Mouse (Mus musculus): ENCODE measurements around the gene Nln.

Gene Nln

DNA sequence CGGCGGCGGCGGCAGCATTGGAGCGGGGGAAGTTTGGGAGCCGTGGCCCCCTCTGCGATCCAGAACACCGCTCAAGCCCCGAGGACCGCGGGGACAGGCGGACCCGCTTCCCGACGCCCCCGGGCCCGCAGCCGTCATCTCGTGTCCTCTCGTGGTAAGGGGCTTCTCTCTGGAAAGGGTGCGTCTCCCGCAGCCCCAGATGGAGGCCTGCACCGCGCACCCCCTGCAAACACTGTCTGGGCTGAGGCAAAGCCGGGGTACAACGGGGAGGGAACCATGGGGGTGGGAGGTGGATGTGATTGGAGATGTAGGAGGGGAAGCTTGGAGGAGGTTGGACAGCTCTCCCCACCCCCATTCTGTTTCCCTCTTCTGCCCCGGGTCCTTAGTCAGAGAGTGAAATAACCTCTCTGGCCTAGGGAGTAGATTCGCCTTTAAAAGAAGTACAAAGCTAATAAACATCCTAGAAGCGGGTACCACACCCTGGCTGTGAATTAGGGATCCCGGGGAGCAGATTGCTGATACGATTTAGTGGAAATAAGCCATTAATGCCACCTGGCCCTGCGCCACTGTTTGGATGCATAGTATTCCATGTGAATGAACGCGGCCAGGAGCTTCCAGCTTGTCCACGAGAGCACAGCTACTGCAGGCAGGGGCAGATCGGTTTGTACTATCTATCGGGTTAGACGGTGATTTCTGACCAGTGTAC lies 555 bp upstream of the Nln start:
- ChIA-PET POLR2A (interaction anchor here in 3 of 4 experiments (0.6 to 5.3 kb wide), 22 partner anchors 9 to 1014 kb away, joined by 3 to 37 read pairs (median 4); partner anchors contain the start of genes Cenpk (in 1 of the 3), Erbin (in 1 of the 3), Ppwd1 (in 1 of the 3) and Srek1 (in 1 of the 3)), CTCF (interaction anchor here in 1 of 4 experiments (0.9 kb wide), 1 partner anchor 9 kb away, joined by 3 read pairs; no protein-coding TSS in a partner anchor)

DNA sequence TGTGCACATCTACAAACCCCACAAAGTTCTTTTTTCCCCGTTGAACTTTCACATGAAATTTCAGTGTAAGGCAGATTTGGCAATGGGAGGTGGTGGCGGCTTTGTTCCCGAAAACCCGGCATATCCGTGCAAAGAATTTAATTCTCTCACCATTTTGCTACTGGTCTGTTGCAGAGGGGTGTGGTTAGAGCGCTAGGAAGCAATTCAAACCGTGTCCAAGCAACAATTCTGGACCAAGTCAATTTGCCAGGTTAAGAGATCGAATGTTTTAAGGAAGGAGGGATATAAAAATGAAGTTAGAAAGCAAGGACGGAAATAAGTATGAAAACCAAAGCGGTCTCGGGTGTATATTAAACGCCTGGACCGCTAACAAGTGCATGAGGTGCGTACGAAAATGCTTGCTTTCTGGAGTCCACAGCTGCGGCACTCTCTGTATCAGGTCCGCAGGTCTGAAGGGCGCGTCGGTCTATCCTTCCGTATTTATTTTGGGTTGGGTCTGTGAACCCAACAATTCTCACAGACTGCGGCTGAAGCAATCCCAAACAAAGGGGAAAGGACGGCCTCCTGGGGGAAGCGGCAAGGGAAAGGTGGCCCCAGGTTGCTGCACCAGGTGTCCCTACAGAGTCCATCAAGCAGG lies 645 bp downstream of the Nln start:
- POLR2A ChIA-PET: interaction anchor here in 2 of 4 experiments (1.0 to 5.3 kb wide), 4 partner anchors 11 to 120 kb away, joined by 3 to 37 read pairs (median 5); partner anchors contain the start of genes Cenpk (in 1 of the 2) and Ppwd1 (in 1 of the 2)
- CTCF ChIA-PET: no interaction called here

- POLR2A ChIA-PET: interaction anchor here in 2 of 4 experiments (1.8 to 2.3 kb wide), 2 partner anchors 8 to 14 kb away, joined by 4 to 8 read pairs; partner anchors contain the start of genes Nln (in 1 of the 2) and Sgtb (in 1 of the 2)
- CTCF ChIA-PET: interaction anchor here in 1 of 4 experiments (0.6 kb wide), 1 partner anchor 205 kb away, joined by 3 read pairs; no protein-coding TSS in a partner anchor
Measured at GRCm38 (mm10) chr13:104101606-104102235, 7.7 kb downstream of the Nln start.

- ChIA-PET CTCF (interaction anchor here in 1 of 4 experiments (0.7 kb wide), 1 partner anchor 46 kb away, joined by 4 read pairs; no protein-coding TSS in a partner anchor), POLR2A (interaction anchor here in 2 of 4 experiments (1.2 to 2.3 kb wide), 4 partner anchors 7 to 13 kb away, joined by 4 to 8 read pairs (median 4); partner anchors contain the start of genes Nln (in 1 of the 2) and Sgtb (in 1 of the 2))
Measured at GRCm38 (mm10) chr13:104100416-104100815, 9.0 kb downstream of the Nln start.

DNA sequence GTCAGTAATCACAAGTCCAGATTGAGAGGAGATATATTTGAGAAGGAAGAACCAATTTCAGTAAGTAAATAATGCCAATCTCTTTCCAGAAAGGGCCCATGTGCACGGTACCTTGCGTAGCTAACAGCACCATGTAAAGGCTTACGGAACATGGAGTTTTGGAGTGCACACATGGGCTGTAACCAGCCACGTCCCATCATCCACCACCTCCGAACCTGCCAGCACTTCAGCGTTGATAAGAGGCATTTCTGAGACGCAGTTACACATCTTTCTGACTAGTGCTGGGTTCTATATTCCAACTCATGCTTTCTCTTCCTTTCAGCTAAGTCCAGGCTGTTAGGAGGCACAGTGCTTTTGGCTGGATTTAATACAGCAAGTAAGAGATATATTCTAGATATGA lies 12.2 kb downstream of the Nln start:
- ChIA-PET CTCF (no interaction called here), POLR2A (interaction anchor here in 2 of 4 experiments (1.3 to 6.1 kb wide), 3 partner anchors 12 to 13 kb away, joined by 3 to 37 read pairs (median 22); partner anchors contain the start of genes Nln (in 1 of the 2) and Sgtb (in 1 of the 2))

DNA sequence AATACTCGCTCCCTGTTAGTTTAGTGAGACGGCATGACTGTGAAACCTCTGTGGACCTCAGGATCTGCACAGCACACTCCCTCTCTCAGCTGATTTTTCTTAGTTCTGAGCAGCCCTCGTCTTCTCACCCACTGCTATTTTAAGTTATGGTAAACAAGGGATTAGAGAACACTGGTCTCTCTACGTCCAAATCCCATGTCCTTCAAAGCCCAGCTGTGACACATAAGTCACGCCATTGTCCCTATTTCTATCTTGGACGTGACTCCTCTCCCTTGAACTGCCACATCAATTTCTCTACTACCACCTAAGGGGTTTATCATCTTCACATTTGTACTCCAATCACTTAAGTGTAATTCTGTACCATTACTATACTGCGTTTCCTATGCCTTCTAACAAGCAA lies 13.5 kb downstream of the Nln start:
- CTCF ChIA-PET: no interaction called here
- POLR2A ChIA-PET: interaction anchor here in 3 of 4 experiments (0.6 to 6.1 kb wide), 13 partner anchors 9 to 322 kb away, joined by 3 to 37 read pairs (median 7); partner anchors contain the start of genes Srek1 (in 2 of the 3), Nln (in 1 of the 3) and Sgtb (in 1 of the 3)

GRCm38 (mm10) chr13:104094531-104095385 lies 14.7 kb downstream of the Nln start:
- ChIA-PET CTCF (interaction anchor here in 1 of 4 experiments (1.0 kb wide), 1 partner anchor 12 kb away, joined by 3 read pairs; no protein-coding TSS in a partner anchor), POLR2A (interaction anchor here in 3 of 4 experiments (0.8 to 6.1 kb wide), 23 partner anchors 10 to 325 kb away, joined by 3 to 37 read pairs (median 5); partner anchors contain the start of genes Srek1 (in 3 of the 3), Nln (in 2 of the 3), Sgtb (in 2 of the 3) and Trappc13 (in 1 of the 3))

- POLR2A ChIA-PET: interaction anchor here in 1 of 4 experiments (0.8 to 1.3 kb wide), 4 partner anchors 9 to 317 kb away, joined by 3 to 4 read pairs (median 3); partner anchors contain the start of gene Srek1
- CTCF ChIA-PET: interaction anchor here in 1 of 4 experiments (0.6 kb wide), 1 partner anchor 246 kb away, joined by 4 read pairs; no protein-coding TSS in a partner anchor
Measured at GRCm38 (mm10) chr13:104091734-104092133, 17.7 kb downstream of the Nln start.

DNA sequence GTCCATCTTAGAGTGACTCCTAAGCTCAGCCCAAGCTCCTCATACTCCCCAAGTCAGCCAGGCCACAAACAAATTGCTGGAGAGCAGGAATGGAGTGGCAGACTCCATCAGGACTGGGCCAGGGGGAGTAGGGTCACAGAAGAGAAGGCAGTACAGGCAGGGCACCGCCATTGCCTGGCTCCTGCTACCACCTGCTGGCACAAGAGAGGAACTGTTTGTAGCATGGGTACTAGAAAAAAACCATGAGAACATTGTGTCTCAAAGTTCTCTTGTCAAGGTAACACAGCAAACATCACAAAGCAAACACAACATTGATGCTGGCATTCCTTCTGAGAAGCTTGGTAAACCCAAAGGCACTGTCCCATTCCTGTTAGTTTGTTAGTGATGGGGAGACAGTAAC lies 20.0 kb downstream of the Nln start:
- CTCF ChIA-PET: no interaction called here
- POLR2A ChIA-PET: interaction anchor here in 1 of 4 experiments (1.3 to 1.5 kb wide), 2 partner anchors 11 to 33 kb away, joined by 4 to 5 read pairs; no protein-coding TSS in a partner anchor

DNA sequence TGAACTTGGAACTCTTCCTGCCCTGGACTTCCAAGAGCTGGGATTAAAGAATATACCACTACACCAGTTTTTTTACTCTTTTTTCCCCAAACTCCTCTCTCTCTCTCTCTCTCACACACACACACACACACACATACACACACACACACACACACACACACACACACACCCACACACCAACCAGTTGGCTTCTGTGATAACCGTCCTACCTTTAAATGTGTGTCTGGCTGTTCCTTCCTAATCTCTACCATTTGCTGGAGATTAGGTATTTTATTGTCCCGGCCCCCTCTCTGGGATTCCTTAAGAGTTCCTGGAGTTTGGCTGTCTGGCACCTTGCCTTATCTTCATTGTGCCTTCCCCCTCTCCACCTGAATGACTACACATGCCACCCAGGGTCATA lies 24.8 kb downstream of the Nln start:
- POLR2A ChIA-PET: interaction anchor here in 1 of 4 experiments (4.5 kb wide), 1 partner anchor 11 kb away, joined by 22 read pairs; no protein-coding TSS in a partner anchor

GRCm38 (mm10) chr13:104082504-104082903 lies 26.9 kb downstream of the Nln start:
- ChIA-PET POLR2A (interaction anchor here in 2 of 4 experiments (0.8 to 4.5 kb wide), 7 partner anchors 9 to 161 kb away, joined by 3 to 22 read pairs (median 4); no protein-coding TSS in a partner anchor), CTCF (no interaction called here)

More for the DNA sequence above, 24.8 kb downstream of the Nln start:
- CTCF ChIA-PET: no interaction called here

GRCm38 (mm10) chr13:104076993-104077392 lies 32.4 kb downstream of the Nln start:
- CTCF ChIA-PET: no interaction called here

GRCm38 (mm10) chr13:104074731-104075130 lies 34.7 kb downstream of the Nln start:
- ChIA-PET CTCF (no interaction called here), POLR2A (interaction anchor here in 2 of 4 experiments (1.4 to 1.6 kb wide), 2 partner anchors 20 kb away, joined by 5 read pairs; no protein-coding TSS in a partner anchor)

More at GRCm38 (mm10) chr13:104076993-104077392, 32.4 kb downstream of the Nln start:
- POLR2A ChIA-PET: interaction anchor here in 1 of 4 experiments (0.9 kb wide), 1 partner anchor 10 kb away, joined by 3 read pairs; no protein-coding TSS in a partner anchor

GRCm38 (mm10) chr13:104074230-104074629 lies 35.2 kb downstream of the Nln start:
- CTCF ChIA-PET: no interaction called here
- POLR2A ChIA-PET: interaction anchor here in 2 of 4 experiments (1.1 to 1.6 kb wide), 3 partner anchors 9 to 21 kb away, joined by 4 to 5 read pairs (median 5); no protein-coding TSS in a partner anchor

- ChIA-PET CTCF (no interaction called here), POLR2A (interaction anchor here in 2 of 4 experiments (0.7 to 1.6 kb wide), 3 partner anchors 10 to 23 kb away, joined by 3 to 6 read pairs (median 4); no protein-coding TSS in a partner anchor)
Measured at GRCm38 (mm10) chr13:104072351-104072750, 37.1 kb downstream of the Nln start.

DNA sequence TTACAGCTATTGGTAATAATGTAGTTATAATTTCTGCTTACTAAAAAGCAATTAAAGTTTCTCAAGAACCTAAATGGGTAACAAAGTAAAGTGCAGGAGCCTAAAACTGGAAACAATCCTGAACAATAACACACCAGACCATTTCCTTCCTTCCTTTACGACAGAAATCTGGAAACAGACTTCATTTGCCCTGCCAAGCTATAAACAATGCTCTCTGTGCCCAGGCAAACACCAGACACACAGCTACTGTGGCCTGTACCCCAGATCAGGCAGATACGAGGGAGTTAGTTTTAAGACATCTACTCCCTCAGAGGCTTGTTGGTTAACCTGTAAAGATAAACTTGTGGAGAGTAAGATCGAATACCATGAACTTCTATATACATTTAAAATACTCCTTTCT lies 38.7 kb downstream of the Nln start:
- ChIA-PET POLR2A (interaction anchor here in 1 of 4 experiments (0.8 kb wide), 1 partner anchor 9 kb away, joined by 3 read pairs; no protein-coding TSS in a partner anchor), CTCF (no interaction called here)

GRCm38 (mm10) chr13:104069216-104069615 lies 40.2 kb downstream of the Nln start:
- POLR2A ChIA-PET: interaction anchor here in 2 of 4 experiments (0.5 to 1.6 kb wide), 2 partner anchors 14 to 301 kb away, joined by 4 to 9 read pairs; no protein-coding TSS in a partner anchor

More at GRCm38 (mm10) chr13:104069216-104069615, 40.2 kb downstream of the Nln start:
- CTCF ChIA-PET: no interaction called here
